Mouse (Mus musculus) heart, adult 2 months (tissue): ENCODE results near the gene Cd86.

Experiments
- CTCF ChIP-seq: fragments of 200-600 bp; IDR thresholded peaks from 2 replicates; pipeline ENCODE4 v1.8.1; 2022; ENCODE audit warnings: antibody characterized with exemption, mild to moderate bottlenecking, moderate library complexity
- POLR2A ChIP-seq: fragments of 200-500 bp; IDR thresholded peaks from 2 replicates; pipeline ENCODE4 v1.6.1; 2011; ENCODE audit warnings: mild to moderate bottlenecking, low read depth, low read length, control low read depth; ENCODE audit not compliant: insufficient read depth

- TF ChIP-seq CTCF (no peak), POLR2A (no peak)
These were observed 23.8 kb downstream of the Cd86 start for GRCm38 (mm10) chr16:36641830-36642695.
